21 mouse cellular contexts compared by ENCODE assay signal in genomic region chr5:90843891-90844290, GRCm38 (mm10). TPM values are rescaled to one million over a fixed set of nuclear protein-coding genes. Genes with fewer than 3 reads are reported as not detected.
DNase-seq lines count a peak whose midpoint lies in the region; ATAC-seq lines count a peak whose summit lies in the region.
"Had no signal": no experiment of that assay in that cellular context is flagged by ENCODE, and none has a peak within 500 bp of the region (broad histone marks: within the 10 kb centered on the region; RNA-seq: fewer than 3 reads in every experiment).

No protein-coding gene starts in this region.

- no peaks in the 10 kb centered on the region for H3K9me3 ChIP-seq in kidney, embryonic 15.5 days (replicated peaks)
- H3K9me3 ChIP-seq in hindbrain, embryonic 16.5 days (ENCODE audit: control insufficient read depth, low read length) = no peaks in the 10 kb centered on the region
- H3K9me3 ChIP-seq: embryonic facial prominence, embryonic 13.5 days; forebrain, embryonic 13.5 days; hindbrain, embryonic 12.5 days had no signal

- no peak for ATAC-seq in kidney, embryonic 15.5 days (replicated peaks; ENCODE audit: low FRiP score)
- no peak for ATAC-seq in hindbrain, embryonic 16.5 days
- ATAC-seq: forebrain, embryonic 13.5 days; forebrain, postnatal 0 days had no signal

- DNase-seq in kidney, adult 11 months = peak; percentile 13
- peak; percentile 59 for DNase-seq in kidney, adult 9 months
- DNase-seq in kidney, postnatal 4 days = no peak
- peak; percentile 27 for DNase-seq in lung, postnatal 10 days
- DNase-seq in lung, postnatal 25 days (ENCODE audit: low spot score) = no peak
- peak; percentile 9 to 24 for DNase-seq in lung, postnatal 4 days
- DNase-seq: adrenal gland, postnatal 14 days; cerebellum, adult 11-12 months; cerebellum, adult 9-10 months; cerebellum, postnatal 36 days; forebrain, postnatal 0 days; gastrocnemius, postnatal 14 days; heart, postnatal 10 days; heart, postnatal 4 days had no signal

- H3K9ac ChIP-seq in kidney, embryonic 15.5 days = no peak overlapping the region
- H3K9ac ChIP-seq in hindbrain, embryonic 16.5 days (ENCODE audit: low read depth, low read length) = no peak overlapping the region
- H3K9ac ChIP-seq: embryonic facial prominence, embryonic 13.5 days; forebrain, embryonic 13.5 days; forebrain, postnatal 0 days; hindbrain, embryonic 12.5 days had no signal

- H3K36me3 ChIP-seq in kidney, embryonic 15.5 days = no peaks in the 10 kb centered on the region
- no peaks in the 10 kb centered on the region for H3K36me3 ChIP-seq in hindbrain, embryonic 16.5 days (ENCODE audit: control insufficient read depth, insufficient read depth, low read length)
- H3K36me3 ChIP-seq: embryonic facial prominence, embryonic 13.5 days; hindbrain, embryonic 12.5 days had no signal

- H3K4me3 ChIP-seq in kidney, embryonic 15.5 days (replicated peaks) = no peak overlapping the region
- no peak overlapping the region for H3K4me3 ChIP-seq in hindbrain, embryonic 16.5 days (ENCODE audit: low read length)
- H3K4me3 ChIP-seq: embryonic facial prominence, embryonic 13.5 days; forebrain, embryonic 13.5 days; hindbrain, embryonic 12.5 days had no signal

- H3K4me1 ChIP-seq in kidney, embryonic 15.5 days = no peaks in the 10 kb centered on the region
- no peaks in the 10 kb centered on the region for H3K4me1 ChIP-seq in hindbrain, embryonic 16.5 days (ENCODE audit: control insufficient read depth, insufficient read depth, low read depth, low read length)
- H3K4me1 ChIP-seq: forebrain, embryonic 13.5 days; hindbrain, embryonic 12.5 days had no signal

- H3K27me3 ChIP-seq in kidney, embryonic 15.5 days = no peaks in the 10 kb centered on the region
- no peaks in the 10 kb centered on the region for H3K27me3 ChIP-seq in hindbrain, embryonic 16.5 days (replicated peaks; ENCODE audit: control insufficient read depth, insufficient read depth, low read length)
- H3K27me3 ChIP-seq: embryonic facial prominence, embryonic 13.5 days; forebrain, embryonic 13.5 days; hindbrain, embryonic 12.5 days had no signal

- H3K27ac ChIP-seq in kidney, embryonic 15.5 days = no peak overlapping the region
- no peak overlapping the region for H3K27ac ChIP-seq in hindbrain, embryonic 16.5 days (ENCODE audit: low read depth, low read length)
- H3K27ac ChIP-seq: embryonic facial prominence, embryonic 13.5 days; forebrain, embryonic 13.5 days; hindbrain, embryonic 12.5 days had no signal

- H3K4me2 ChIP-seq in kidney, embryonic 15.5 days = no peak overlapping the region
- no peak overlapping the region for H3K4me2 ChIP-seq in hindbrain, embryonic 16.5 days (ENCODE audit: low read length)
- H3K4me2 ChIP-seq: embryonic facial prominence, embryonic 13.5 days; forebrain, embryonic 13.5 days; hindbrain, embryonic 12.5 days had no signal

- WGBS in kidney, embryonic 15.5 days = 84% methylated on average over 3 of the region's 3 CpGs
- WGBS in hindbrain, embryonic 16.5 days = 82% methylated on average over 3 of the region's 3 CpGs

RNA-seq across cellular contexts. Expression of gene Cxcl1, which starts 47.1 kb away (rescaled TPM):
- 0.65 and 0.77 TPM in 2 replicates for polyA plus RNA-seq in kidney, embryonic 15.5 days (2015; fragmentation: Nextera tagmentation; extraction: Ambion mirVana)
- 0.41 and 0.64 TPM in 2 replicates for polyA plus RNA-seq in hindbrain, embryonic 16.5 days (2015; fragmentation: Nextera tagmentation; extraction: Ambion mirVana)
- polyA plus RNA-seq: forebrain, embryonic 13.5 days had no signal

RNA-seq across cellular contexts. Expression of gene Cxcl15, which starts 49.6 kb away (rescaled TPM):
- 0.06 and 0.08 TPM in 2 replicates for polyA plus RNA-seq in kidney, embryonic 15.5 days (2015; fragmentation: Nextera tagmentation; extraction: Ambion mirVana)
- not detected in 2 replicates for polyA plus RNA-seq in hindbrain, embryonic 16.5 days (2015; fragmentation: Nextera tagmentation; extraction: Ambion mirVana)
- polyA plus RNA-seq: C2C12; forebrain, embryonic 13.5 days; forebrain, postnatal 0 days; heart, embryonic 14.5 days; hindbrain, embryonic 12.5 days had no signal

RNA-seq across cellular contexts. Expression of gene Cxcl3, which starts 58.0 kb away (rescaled TPM):
- polyA plus RNA-seq in kidney, embryonic 15.5 days (2015; fragmentation: Nextera tagmentation; extraction: Ambion mirVana) = not detected in 2 replicates
- 0.36 and 0.52 TPM in 2 replicates for polyA plus RNA-seq in hindbrain, embryonic 16.5 days (2015; fragmentation: Nextera tagmentation; extraction: Ambion mirVana)
- polyA plus RNA-seq: C2C12; forebrain, embryonic 13.5 days; forebrain, postnatal 0 days; heart, embryonic 14.5 days; hindbrain, embryonic 12.5 days had no signal

RNA-seq across cellular contexts. Expression of gene Cxcl2, which starts 59.8 kb away (rescaled TPM):
- not detected in 2 replicates for polyA plus RNA-seq in kidney, embryonic 15.5 days (2015; fragmentation: Nextera tagmentation; extraction: Ambion mirVana)
- not detected in 2 replicates for polyA plus RNA-seq in hindbrain, embryonic 16.5 days (2015; fragmentation: Nextera tagmentation; extraction: Ambion mirVana)
- polyA plus RNA-seq: C2C12; embryonic facial prominence, embryonic 13.5 days; forebrain, embryonic 13.5 days; forebrain, postnatal 0 days; hindbrain, embryonic 12.5 days had no signal

Comparison
In these comparisons a context has a peak if more than half of its experiments do, and no peak if none do; other contexts are left out.
1. DNase-seq: peak in kidney, adult 11 months (single experiment), kidney, adult 9 months (single experiment), lung, postnatal 10 days (single experiment) and lung, postnatal 4 days (2 of 2); none in kidney, postnatal 4 days (0 of 2) and lung, postnatal 25 days (single experiment).